Mouse (Mus musculus) kidney, adult 18-20 months (tissue): ENCODE measurements around the gene Sntg2.

ENCODE experiments used
- DNase-seq: peaks from one replicate; pipeline ENCODE4 v3.0.0; 2021

Sntg2 gene

GRCm38 (mm10) chr12:30372933-30373501 is at the start of gene Sntg2:
Gene Sntg2, minus strand, starts transcription at chr12:30373375.
- DNase-seq = peak; percentile 82

- DNase-seq = peak; percentile 58
These were observed 43.4 kb upstream of the Sntg2 start for GRCm38 (mm10) chr12:30416547-30416946.

GRCm38 (mm10) chr12:30415981-30416380 is 42.8 kb upstream of the Sntg2 start:
- peak; percentile 42 for DNase-seq

- DNase-seq = no peak
These were observed 29.5 kb upstream of the Sntg2 start for GRCm38 (mm10) chr12:30402651-30403050.

- DNase-seq = no peak
These were observed 27.4 kb upstream of the Sntg2 start for GRCm38 (mm10) chr12:30400531-30400930.

GRCm38 (mm10) chr12:30400114-30400513 is 26.9 kb upstream of the Sntg2 start:
- no peak for DNase-seq

- DNase-seq = no peak
These were observed 882 bp downstream of the Sntg2 start for GRCm38 (mm10) chr12:30372293-30372692.

- peak; percentile 85 for DNase-seq
These were observed 3.4 kb downstream of the Sntg2 start for GRCm38 (mm10) chr12:30369786-30370185.

- no peak for DNase-seq
These were observed 4.0 kb downstream of the Sntg2 start for GRCm38 (mm10) chr12:30369141-30369540.

GRCm38 (mm10) chr12:30362306-30362705 is 10.9 kb downstream of the Sntg2 start:
- DNase-seq = no peak

- DNase-seq = peak; percentile 34
These were observed 15.5 kb downstream of the Sntg2 start for GRCm38 (mm10) chr12:30357666-30358065.

- no peak for DNase-seq
These were observed 20.8 kb downstream of the Sntg2 start for GRCm38 (mm10) chr12:30352393-30352792.

- DNase-seq = no peak
These were observed 25.1 kb downstream of the Sntg2 start for GRCm38 (mm10) chr12:30348036-30348435.

- DNase-seq = no peak
These were observed 25.9 kb downstream of the Sntg2 start for GRCm38 (mm10) chr12:30347284-30347683.

GRCm38 (mm10) chr12:30344806-30345205 is 28.4 kb downstream of the Sntg2 start:
- DNase-seq = no peak

GRCm38 (mm10) chr12:30336301-30336700 is 36.9 kb downstream of the Sntg2 start:
- DNase-seq = peak; percentile 13

- DNase-seq = no peak
These were observed 38.7 kb downstream of the Sntg2 start for GRCm38 (mm10) chr12:30334502-30334901.

- DNase-seq = no peak
These were observed 55.2 kb downstream of the Sntg2 start for GRCm38 (mm10) chr12:30317971-30318370.

GRCm38 (mm10) chr12:30313021-30313420 is 60.2 kb downstream of the Sntg2 start:
- DNase-seq = no peak

GRCm38 (mm10) chr12:30308197-30308939 is 64.8 kb downstream of the Sntg2 start:
- DNase-seq = no peak

GRCm38 (mm10) chr12:30292724-30293560 is 80.2 kb downstream of the Sntg2 start:
- DNase-seq = peak; percentile 9

- no peak for DNase-seq
These were observed 86.1 kb downstream of the Sntg2 start for GRCm38 (mm10) chr12:30286888-30287573.

GRCm38 (mm10) chr12:30283741-30284140 is 89.4 kb downstream of the Sntg2 start:
- no peak for DNase-seq
